Mouse (Mus musculus) thymus, postnatal 14 days (tissue): Measurements from ENCODE around the gene Cyp24a1.

ENCODE experiments used
- DNase-seq: peaks from one replicate; pipeline ENCODE4 v3.0.0; 2021

Gene Cyp24a1

DNA sequence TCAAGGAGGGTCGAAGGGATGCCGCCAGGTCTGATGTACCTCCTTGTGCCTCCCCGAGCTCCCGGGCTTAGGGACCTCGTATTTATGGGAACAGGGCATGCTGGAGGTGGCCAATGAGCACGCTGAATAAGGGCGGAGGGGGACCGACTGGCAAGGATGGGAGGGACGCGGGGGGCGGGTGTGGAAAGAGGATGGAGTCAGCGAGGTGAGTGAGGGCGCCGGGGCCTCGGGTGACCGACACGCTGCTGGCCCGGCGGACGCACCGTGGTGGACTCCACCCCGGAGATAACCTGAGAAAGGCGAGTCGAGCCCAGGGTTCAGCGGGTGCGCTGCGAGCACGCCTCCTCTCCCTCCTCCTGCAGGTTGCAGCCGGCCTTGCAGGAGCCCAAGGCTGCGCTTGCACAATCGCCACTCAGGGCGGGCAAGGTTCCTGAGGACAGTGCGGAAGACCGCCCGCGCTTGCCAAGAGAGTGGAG is at the start of gene Cyp24a1:
Cyp24a1 (minus strand) TSS at position 55 of the 476 bp plus-strand sequence.
- no peak for DNase-seq

GRCm38 (mm10) chr2:170545745-170546144 is 48.8 kb upstream of the Cyp24a1 start:
- DNase-seq = no peak

DNA sequence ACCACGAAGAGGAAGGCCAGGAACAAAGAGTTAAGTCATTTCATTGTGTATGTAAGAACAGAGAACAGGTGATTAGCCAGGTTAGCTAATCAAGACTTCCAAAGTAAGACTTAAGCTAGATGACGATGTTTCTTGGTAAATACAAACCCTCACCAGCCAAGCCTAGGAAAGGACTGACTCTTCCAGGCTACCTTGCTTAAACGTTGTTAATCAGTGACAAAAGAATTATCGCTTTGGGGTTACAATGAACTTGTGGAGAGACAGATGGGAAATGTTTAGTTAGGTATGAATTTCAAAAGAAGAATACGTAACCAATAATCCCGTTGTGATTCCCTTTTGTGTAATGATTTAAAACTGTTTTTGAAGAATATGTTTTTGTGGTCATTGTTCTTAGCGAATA is 48.0 kb upstream of the Cyp24a1 start:
- DNase-seq = no peak

DNA sequence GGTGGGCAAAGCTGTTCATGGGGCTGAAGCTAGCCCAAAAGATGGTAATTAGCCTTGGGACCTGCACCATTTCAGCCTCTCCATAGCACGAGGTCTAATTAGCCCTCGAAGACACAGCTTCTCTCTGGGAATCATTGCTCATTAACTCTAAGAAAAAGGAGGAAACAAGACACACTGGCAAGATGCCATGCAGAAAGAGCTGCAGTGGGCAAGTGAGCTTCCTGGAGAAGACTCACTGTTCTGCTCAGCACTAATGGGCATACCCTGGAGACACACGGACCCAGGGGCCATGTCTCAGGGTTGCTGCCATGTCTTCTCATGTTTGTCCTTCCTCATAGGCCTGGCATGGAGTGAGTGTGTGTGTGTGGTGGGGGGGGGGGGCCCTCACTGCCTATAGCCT is 47.2 kb upstream of the Cyp24a1 start:
- DNase-seq = no peak

- DNase-seq = no peak
Observed at GRCm38 (mm10) chr2:170543625-170544024, 46.7 kb upstream of the Cyp24a1 start.

- DNase-seq = no peak
Observed at GRCm38 (mm10) chr2:170539211-170539610, 42.3 kb upstream of the Cyp24a1 start.

GRCm38 (mm10) chr2:170535841-170536240 is 38.9 kb upstream of the Cyp24a1 start:
- no peak for DNase-seq

- DNase-seq = no peak
Observed at GRCm38 (mm10) chr2:170534803-170535174, 37.8 kb upstream of the Cyp24a1 start.

DNA sequence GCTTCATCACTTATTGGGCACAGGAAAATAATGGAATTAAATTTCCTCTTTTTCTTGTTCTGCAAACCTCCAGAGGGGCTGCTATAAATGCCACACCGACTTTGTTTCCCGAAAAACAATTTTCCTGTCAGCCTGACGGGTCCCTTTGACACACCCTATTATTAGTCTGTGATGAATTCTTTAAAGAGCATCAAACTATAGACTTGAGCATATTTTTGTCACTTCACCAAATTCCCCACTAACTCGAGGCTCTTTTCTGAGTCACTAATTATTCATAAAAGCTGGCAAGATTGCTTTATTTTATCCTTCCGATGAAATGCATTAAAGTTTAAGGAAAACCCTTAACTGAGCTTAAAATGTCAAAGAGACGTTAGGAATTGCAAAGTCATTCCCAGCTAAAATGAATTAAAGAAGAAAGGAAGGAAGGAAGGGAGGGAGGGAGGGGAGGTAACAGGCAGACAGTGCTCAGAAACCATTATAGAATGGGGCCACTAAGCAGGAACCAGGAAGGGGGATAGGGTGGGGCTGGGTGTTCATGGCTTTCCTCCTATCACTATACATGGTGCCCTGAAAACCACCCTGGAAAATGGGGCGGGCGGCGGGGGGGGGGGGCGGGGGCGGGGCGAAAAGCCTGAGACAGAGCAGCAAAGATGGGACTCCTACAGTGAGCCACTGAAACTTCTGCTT is 37.3 kb upstream of the Cyp24a1 start:
- DNase-seq = no peak

DNA sequence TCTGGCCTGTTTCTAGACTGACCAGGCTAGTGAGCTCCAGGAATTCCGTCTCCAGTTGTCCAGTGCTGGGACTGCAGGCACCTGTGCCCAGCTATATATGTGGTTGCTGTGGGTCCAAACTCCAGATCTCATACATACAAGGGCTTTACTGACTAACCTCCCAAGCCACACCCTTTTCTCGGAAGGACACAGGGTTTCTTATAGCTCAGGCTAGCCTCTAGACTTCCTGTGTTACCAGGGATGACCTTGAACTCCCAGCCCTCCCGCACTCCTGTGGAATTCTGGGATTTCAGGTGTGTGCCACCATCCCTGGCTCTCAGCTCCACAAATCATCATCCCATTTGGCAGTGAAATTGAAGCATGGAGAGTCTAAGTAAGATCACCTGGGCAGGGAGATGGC is 33.3 kb upstream of the Cyp24a1 start:
- no peak for DNase-seq

- no peak for DNase-seq
Observed at GRCm38 (mm10) chr2:170529766-170530165, 32.8 kb upstream of the Cyp24a1 start.

- no peak for DNase-seq
Observed at GRCm38 (mm10) chr2:170528061-170528460, 31.1 kb upstream of the Cyp24a1 start.

- no peak for DNase-seq
Observed at GRCm38 (mm10) chr2:170526513-170526912, 29.6 kb upstream of the Cyp24a1 start.

GRCm38 (mm10) chr2:170520321-170520971 is 23.5 kb upstream of the Cyp24a1 start:
- peak; percentile 40 for DNase-seq

GRCm38 (mm10) chr2:170513756-170514155 is 16.8 kb upstream of the Cyp24a1 start:
- no peak for DNase-seq

DNA sequence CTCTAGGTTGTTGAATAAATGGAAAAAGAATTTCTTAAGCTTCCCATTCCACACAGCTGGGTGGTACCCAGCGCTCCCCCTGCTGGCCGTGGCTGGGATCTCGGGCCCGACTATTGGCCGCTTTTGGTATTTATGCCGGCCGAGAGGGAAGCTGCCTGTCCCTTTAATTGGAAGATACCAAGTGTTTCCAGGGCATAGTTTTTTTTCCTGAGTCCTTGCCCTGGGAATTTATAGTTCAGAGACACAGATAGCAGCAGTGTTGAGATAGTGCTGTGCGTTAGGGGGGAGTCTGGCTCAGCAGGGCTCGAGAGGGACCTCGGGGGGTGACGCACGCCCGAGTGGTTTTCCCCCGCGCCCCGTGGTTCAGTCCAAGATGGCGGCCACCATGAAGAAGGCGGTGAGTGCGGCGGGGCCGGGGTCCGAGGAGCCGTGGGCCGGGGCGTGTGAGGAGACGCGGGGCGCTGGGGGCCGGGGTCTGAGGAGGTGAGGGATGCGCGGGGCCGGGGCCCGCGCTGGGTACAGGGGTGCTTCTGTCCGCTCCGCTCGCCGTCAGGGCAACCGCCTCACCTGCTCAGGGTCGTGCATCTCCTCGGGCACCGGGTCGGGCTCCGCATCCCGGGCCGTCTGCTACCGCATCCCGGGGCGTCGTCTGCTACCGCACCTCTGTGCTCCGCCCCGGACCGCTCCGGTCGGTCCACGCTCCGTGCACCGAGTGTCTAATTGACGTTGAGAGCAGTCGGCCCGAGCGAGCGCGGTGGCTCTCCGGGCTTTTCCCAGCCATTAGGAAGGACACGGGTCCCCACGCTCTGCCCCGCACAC is 14.3 kb upstream of the Cyp24a1 start:
- DNase-seq = peak; percentile 91

DNA sequence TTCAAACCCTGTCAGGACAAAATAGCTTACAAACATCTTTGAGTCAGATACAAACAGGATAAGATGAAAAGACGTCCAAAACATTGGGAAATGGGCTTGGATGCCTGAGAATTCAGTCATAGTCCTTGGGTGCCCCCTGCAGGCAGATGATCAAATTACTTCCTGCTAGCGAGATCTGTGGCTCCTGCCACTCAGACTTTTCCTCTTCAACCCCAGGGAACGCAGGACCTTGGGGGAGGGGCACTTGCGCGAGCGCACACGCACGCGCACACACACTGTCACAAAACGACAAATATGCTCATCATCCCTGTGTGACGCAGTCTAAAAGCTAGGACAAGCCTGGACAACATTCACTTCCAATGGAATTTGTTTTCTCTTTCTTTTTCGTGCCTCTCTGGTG is 11.9 kb upstream of the Cyp24a1 start:
- DNase-seq = peak; percentile 89

DNA sequence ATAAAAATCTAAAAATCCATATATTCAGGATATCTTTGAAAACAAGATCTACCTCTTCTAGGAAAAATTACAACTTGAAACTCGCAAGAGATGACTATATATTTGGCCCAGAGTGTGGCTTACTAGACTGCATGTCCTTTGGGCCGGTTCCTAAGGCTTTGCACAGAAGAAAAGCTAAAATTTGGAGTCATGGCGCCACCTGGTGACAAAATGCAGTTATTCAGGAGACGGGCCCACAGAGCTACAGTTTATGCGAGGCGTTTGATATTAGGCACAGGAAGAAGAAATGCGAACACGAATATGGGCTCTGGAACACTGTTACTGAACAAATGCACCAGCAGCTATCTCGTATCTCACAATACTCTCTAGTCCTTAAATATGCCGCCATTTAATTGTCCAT is 10.8 kb upstream of the Cyp24a1 start:
- peak; percentile 76 for DNase-seq

DNA sequence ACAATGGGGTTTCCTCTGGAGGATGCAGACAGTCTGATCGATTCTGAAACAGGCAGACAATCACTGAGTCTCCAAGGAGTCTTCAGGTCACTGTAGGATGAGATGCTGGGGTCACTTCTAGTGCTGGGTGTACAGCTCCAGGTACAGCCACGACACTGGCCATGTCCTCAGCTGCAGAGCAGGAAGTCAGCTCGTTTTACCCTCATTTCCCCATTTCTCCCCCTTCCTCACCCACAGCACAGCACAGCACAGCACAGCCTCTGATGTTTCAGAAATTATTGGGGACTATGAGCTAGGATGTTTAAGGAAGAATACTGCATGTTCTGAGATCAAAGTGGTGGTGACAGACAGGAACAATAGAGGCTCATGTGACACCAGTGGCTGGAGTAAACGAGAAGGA is 7.0 kb upstream of the Cyp24a1 start:
- no peak for DNase-seq

DNA sequence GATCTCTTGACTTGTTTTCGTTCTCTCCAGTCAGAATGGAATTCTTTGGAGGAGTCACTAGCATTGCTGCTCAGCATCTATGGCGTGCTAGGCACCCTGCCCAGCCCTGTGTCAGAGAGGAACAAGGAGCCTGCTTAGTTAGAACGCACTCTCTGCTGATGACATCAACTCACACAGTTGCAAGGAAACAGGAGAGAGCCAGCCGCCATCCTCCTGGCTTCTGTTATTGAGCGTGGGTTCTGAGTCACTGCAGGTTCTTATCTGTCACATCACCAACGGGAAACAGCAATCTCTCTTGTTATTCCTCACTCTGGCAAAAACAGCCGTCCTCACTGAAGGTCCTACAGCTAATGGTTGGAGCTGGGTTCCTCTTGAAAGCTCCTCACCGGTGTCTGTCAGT is 6.4 kb upstream of the Cyp24a1 start:
- DNase-seq = no peak

- no peak for DNase-seq
Observed at GRCm38 (mm10) chr2:170498011-170498410, 1.1 kb upstream of the Cyp24a1 start.

GRCm38 (mm10) chr2:170496154-170496930 is 603 bp downstream of the Cyp24a1 start, which contains the start of gene Pfdn4:
Gene Pfdn4 (plus strand): TSS chr2:170496428.
- no peak for DNase-seq
